Mouse (Mus musculus): ENCODE results near the gene Ceacam13.
"Not testable (repeated sequence)": the region's sequence is repeated elsewhere in the genome, so short reads cannot be mapped to it uniquely, and the experiment has no call there.

Ceacam13 gene

DNA sequence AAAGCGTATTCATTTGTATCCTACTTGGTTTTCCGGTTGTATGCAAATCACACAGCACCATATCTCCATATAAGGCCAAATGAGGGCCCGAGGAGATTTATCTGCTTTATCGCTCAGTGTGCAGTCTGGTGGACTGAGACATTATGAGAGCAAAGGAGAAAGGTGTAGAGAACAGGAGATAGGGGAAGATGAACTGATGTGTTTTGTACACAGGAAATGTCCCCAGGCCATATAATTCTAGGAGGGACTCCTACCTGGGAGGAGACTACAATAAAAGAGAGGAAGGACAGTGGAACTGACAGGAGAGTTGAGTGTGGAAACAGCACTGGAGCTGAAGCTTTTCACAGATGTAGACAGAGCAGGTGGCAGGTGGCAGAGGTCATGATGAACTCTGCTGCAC is at the start of gene Ceacam13:
Ceacam13 (plus strand) TSS at position 301 of the 400 bp plus-strand sequence.
- DNase-seq (ENCODE audit: low spot score in 2 of 2) = no peak

DNA sequence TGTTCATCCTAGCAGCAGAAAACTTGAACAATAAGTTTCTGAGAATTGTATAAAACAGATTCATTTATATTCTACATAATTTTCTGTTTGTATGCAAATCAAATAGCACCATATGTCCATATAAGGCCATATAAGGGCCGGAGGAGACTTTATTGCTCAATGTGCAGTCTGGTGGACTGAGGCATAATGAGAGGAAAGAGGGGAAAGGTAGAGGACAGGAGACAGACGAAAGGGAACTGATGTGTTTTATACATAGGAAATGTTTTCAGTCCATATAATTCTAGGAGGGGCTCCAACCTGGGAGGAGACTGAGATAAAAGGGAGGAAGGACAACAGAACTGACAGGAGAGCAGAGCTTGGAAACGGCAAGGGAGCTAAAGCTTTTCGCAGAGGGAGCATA is 37.9 kb upstream of the Ceacam13 start, which contains the start of gene Ceacam11:
Ceacam11 (plus strand) TSS at position 301 of the 400 bp plus-strand sequence.
- no peak for DNase-seq (ENCODE audit: low spot score in 2 of 2)

DNA sequence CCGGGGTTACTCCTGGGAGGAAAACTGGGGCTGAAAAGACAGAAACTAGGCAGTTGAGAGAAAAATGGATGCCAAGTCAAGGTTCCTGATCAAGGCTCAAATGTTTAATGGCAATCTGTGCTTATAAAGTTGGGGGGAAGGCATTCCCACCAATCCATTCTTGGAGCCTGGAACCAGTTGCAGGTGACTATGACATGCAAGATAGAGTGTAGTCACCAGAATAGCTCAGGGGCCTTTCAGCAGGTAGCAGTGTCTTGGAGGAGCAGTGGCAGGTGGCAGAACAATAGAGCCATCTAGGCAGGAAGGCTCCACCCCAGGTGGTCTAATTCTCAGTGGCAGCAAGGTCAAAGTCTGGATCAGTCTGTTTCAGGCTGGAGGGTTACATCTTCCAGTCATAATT is 8.6 kb upstream of the Ceacam13 start:
- not testable (repeated sequence) for DNase-seq (ENCODE audit: low spot score in 2 of 2)

DNA sequence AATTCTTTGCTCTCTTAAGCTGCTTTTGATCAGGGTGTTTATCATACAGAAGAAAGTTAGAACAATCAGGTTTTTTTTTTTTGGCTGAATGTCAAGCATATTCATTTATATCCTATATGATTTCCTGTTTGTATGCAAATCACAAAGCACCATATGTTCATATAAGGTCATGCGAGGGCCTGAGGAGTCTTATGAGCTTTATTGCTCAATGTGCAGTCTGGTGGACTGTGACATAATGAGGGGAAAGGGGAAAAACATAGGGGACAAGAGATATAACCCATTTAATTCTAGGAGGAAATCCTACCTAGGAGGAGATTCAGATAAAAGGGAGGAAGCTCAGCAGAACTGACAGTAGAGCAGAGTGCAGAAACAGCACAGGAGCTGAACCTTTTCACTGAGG is 55.9 kb downstream of the Ceacam13 start, which contains the start of gene Ceacam12:
Ceacam12 (plus strand) TSS at position 301 of the 400 bp plus-strand sequence.
- DNase-seq (ENCODE audit: low spot score in 2 of 2) = no peak
